Mouse (Mus musculus): Measurements from ENCODE around the gene Gm44596. TPM values are rescaled to one million over a fixed set of nuclear protein-coding genes. Genes with fewer than 3 reads are reported as not detected.

Gm44596 gene
- polyA plus RNA-seq, 1 experiment from 2014 or later, result not detected

GRCm38 (mm10) chr6:128410305-128410704 lies 35.0 kb downstream of the Gm44596 start:
- Histone ChIP-seq H3K4me2 (no peak overlapping the region), H3K4me1 (replicated peaks) (no peaks in the 10 kb centered on the region), H3K9me3 (replicated peaks) (no peaks in the 10 kb centered on the region), H3K27ac (ENCODE audit: poor library complexity, severe bottlenecking) (no peak overlapping the region), H3K4me3 (no peak overlapping the region), H3K36me3 (peaks cover 84% of the 10 kb centered on the region), H3K27me3 (replicated peaks) (no peaks in the 10 kb centered on the region), H3K9ac (no peak overlapping the region)
- ATAC-seq (ENCODE audit: insufficient number of reproducible peaks, low FRiP score), result no peak
- WGBS, result 91% methylated on average over 13 of the region's 13 CpGs

- Histone ChIP-seq H3K9me3 (replicated peaks) (no peaks in the 10 kb centered on the region), H3K27ac (ENCODE audit: poor library complexity, severe bottlenecking) (no peak overlapping the region), H3K36me3 (peaks cover 88% of the 10 kb centered on the region), H3K4me2 (no peak overlapping the region), H3K4me3 (no peak overlapping the region), H3K9ac (no peak overlapping the region), H3K4me1 (replicated peaks) (no peaks in the 10 kb centered on the region), H3K27me3 (replicated peaks) (no peaks in the 10 kb centered on the region)
- no peak for ATAC-seq (ENCODE audit: insufficient number of reproducible peaks, low FRiP score)
- 17% methylated on average over 3 of the region's 3 CpGs for WGBS
Measured at GRCm38 (mm10) chr6:128411115-128411514, 35.8 kb downstream of the Gm44596 start.

- peaks cover 5% of the 10 kb centered on the region for H3K4me1 ChIP-seq (replicated peaks)
- no peaks in the 10 kb centered on the region for H3K9me3 ChIP-seq (replicated peaks)
- WGBS, result 79% methylated on average over 5 of the region's 5 CpGs
- no peak for ATAC-seq (ENCODE audit: insufficient number of reproducible peaks, low FRiP score)
- H3K9ac ChIP-seq, result no peak overlapping the region
- peaks cover 52% of the 10 kb centered on the region for H3K36me3 ChIP-seq
- no peak overlapping the region for H3K4me2 ChIP-seq
- no peak overlapping the region for H3K27ac ChIP-seq (ENCODE audit: poor library complexity, severe bottlenecking)
- H3K27me3 ChIP-seq (replicated peaks), result no peaks in the 10 kb centered on the region
- no peak overlapping the region for H3K4me3 ChIP-seq
Measured at GRCm38 (mm10) chr6:128416169-128416568, 40.9 kb downstream of the Gm44596 start.

GRCm38 (mm10) chr6:128418076-128418475 lies 42.8 kb downstream of the Gm44596 start:
- Histone ChIP-seq H3K9ac (no peak overlapping the region), H3K4me1 (replicated peaks) (peaks cover 11% of the 10 kb centered on the region), H3K9me3 (replicated peaks) (no peaks in the 10 kb centered on the region), H3K27me3 (replicated peaks) (no peaks in the 10 kb centered on the region), H3K27ac (ENCODE audit: poor library complexity, severe bottlenecking) (no peak overlapping the region), H3K36me3 (peaks cover 33% of the 10 kb centered on the region), H3K4me3 (no peak overlapping the region), H3K4me2 (no peak overlapping the region)
- no peak for ATAC-seq (ENCODE audit: insufficient number of reproducible peaks, low FRiP score)
- 76% methylated on average over 1 of the region's 1 CpGs for WGBS

- peaks cover 16% of the 10 kb centered on the region for H3K4me1 ChIP-seq (replicated peaks)
- ATAC-seq (ENCODE audit: insufficient number of reproducible peaks, low FRiP score), result no peak
- 54% methylated on average over 2 of the region's 2 CpGs for WGBS
- no peak overlapping the region for H3K4me3 ChIP-seq
- no peak overlapping the region; the same call in 1 of the 2 replicates for H3K9ac ChIP-seq
- peaks cover 13% of the 10 kb centered on the region for H3K36me3 ChIP-seq
- peak overlapping the region; percentile 18; the same call in 1 of the 2 replicates for H3K27ac ChIP-seq (ENCODE audit: poor library complexity, severe bottlenecking)
- no peaks in the 10 kb centered on the region for H3K9me3 ChIP-seq (replicated peaks)
- H3K27me3 ChIP-seq (replicated peaks), result no peaks in the 10 kb centered on the region
- H3K4me2 ChIP-seq, result no peak overlapping the region
Measured at GRCm38 (mm10) chr6:128421036-128421435, 45.7 kb downstream of the Gm44596 start.

- ATAC-seq (ENCODE audit: insufficient number of reproducible peaks, low FRiP score), result no peak
- H3K4me3 ChIP-seq, result no peak overlapping the region
- WGBS, result 77% methylated on average over 3 of the region's 3 CpGs
- no peaks in the 10 kb centered on the region for H3K27me3 ChIP-seq (replicated peaks)
- peaks cover 12% of the 10 kb centered on the region for H3K36me3 ChIP-seq
- peaks cover 16% of the 10 kb centered on the region for H3K4me1 ChIP-seq (replicated peaks)
- no peaks in the 10 kb centered on the region for H3K9me3 ChIP-seq (replicated peaks)
- no peak overlapping the region; the same call in 1 of the 2 replicates for H3K9ac ChIP-seq
- H3K4me2 ChIP-seq, result no peak overlapping the region
- H3K27ac ChIP-seq (ENCODE audit: poor library complexity, severe bottlenecking), result no peak overlapping the region
Measured at GRCm38 (mm10) chr6:128421480-128421879, 46.2 kb downstream of the Gm44596 start.

GRCm38 (mm10) chr6:128423496-128424268 lies 48.4 kb downstream of the Gm44596 start:
- Histone ChIP-seq H3K27ac (ENCODE audit: poor library complexity, severe bottlenecking) (peak overlapping the region; percentile 92), H3K4me2 (peak overlapping the region; percentile 82), H3K9me3 (replicated peaks) (no peaks in the 10 kb centered on the region), H3K4me1 (replicated peaks) (peaks cover 16% of the 10 kb centered on the region), H3K9ac (peak overlapping the region; percentile 71), H3K4me3 (peak overlapping the region; percentile 69), H3K27me3 (replicated peaks) (no peaks in the 10 kb centered on the region), H3K36me3 (peaks cover 20% of the 10 kb centered on the region)
- WGBS, result 43% methylated on average over 16 of the region's 16 CpGs
- no peak for ATAC-seq (ENCODE audit: insufficient number of reproducible peaks, low FRiP score)

GRCm38 (mm10) chr6:128424269-128425019 lies 49.1 kb downstream of the Gm44596 start, which contains the start of gene Itfg2:
Gene Itfg2 (minus strand): TSS chr6:128424931.
- ATAC-seq (ENCODE audit: insufficient number of reproducible peaks, low FRiP score), result peak; percentile 95
- peak within 1 kb of the TSS; percentile 92 for H3K27ac ChIP-seq (ENCODE audit: poor library complexity, severe bottlenecking)
- no peaks in the 10 kb centered on the region for H3K9me3 ChIP-seq (replicated peaks)
- H3K9ac ChIP-seq, result peak within 1 kb of the TSS; percentile 71
- peaks cover 23% of the 10 kb centered on the region for H3K36me3 ChIP-seq
- peak within 1 kb of the TSS; percentile 82 for H3K4me2 ChIP-seq
- no peaks in the 10 kb centered on the region for H3K27me3 ChIP-seq (replicated peaks)
- H3K4me3 ChIP-seq, result peak within 1 kb of the TSS; percentile 69
- WGBS, result under 1% methylated on average over 42 of the region's 42 CpGs
- H3K4me1 ChIP-seq (replicated peaks), result peaks cover 16% of the 10 kb centered on the region

- Histone ChIP-seq H3K36me3 (peaks cover 22% of the 10 kb centered on the region), H3K9me3 (replicated peaks) (no peaks in the 10 kb centered on the region), H3K4me3 (peak overlapping the region; percentile 69), H3K9ac (peak overlapping the region; percentile 51; the same call in 1 of the 2 replicates), H3K27me3 (replicated peaks) (no peaks in the 10 kb centered on the region), H3K4me1 (replicated peaks) (peaks cover 19% of the 10 kb centered on the region), H3K4me2 (peak overlapping the region; percentile 82), H3K27ac (ENCODE audit: poor library complexity, severe bottlenecking) (peak overlapping the region; percentile 92)
- WGBS, result 19% methylated on average over 9 of the region's 9 CpGs
- ATAC-seq (ENCODE audit: insufficient number of reproducible peaks, low FRiP score), result no peak
Measured at GRCm38 (mm10) chr6:128425046-128425445, 49.7 kb downstream of the Gm44596 start.

- Histone ChIP-seq H3K27me3 (replicated peaks) (no peaks in the 10 kb centered on the region), H3K4me2 (no peak overlapping the region), H3K4me1 (replicated peaks) (peaks cover 10% of the 10 kb centered on the region; the same call in 1 of the 2 replicates), H3K9ac (no peak overlapping the region), H3K27ac (ENCODE audit: poor library complexity, severe bottlenecking) (no peak overlapping the region), H3K9me3 (replicated peaks) (no peaks in the 10 kb centered on the region), H3K4me3 (no peak overlapping the region), H3K36me3 (peaks cover 46% of the 10 kb centered on the region)
- no peak for ATAC-seq (ENCODE audit: insufficient number of reproducible peaks, low FRiP score)
- 89% methylated on average over 5 of the region's 5 CpGs for WGBS
Measured at GRCm38 (mm10) chr6:128427571-128427970, 52.3 kb downstream of the Gm44596 start.

- no peak for ATAC-seq (ENCODE audit: insufficient number of reproducible peaks, low FRiP score)
- 86% methylated on average over 2 of the region's 2 CpGs for WGBS
- Histone ChIP-seq H3K4me1 (replicated peaks) (peaks cover 11% of the 10 kb centered on the region; the same call in 1 of the 2 replicates), H3K4me2 (no peak overlapping the region), H3K4me3 (no peak overlapping the region), H3K27me3 (replicated peaks) (no peaks in the 10 kb centered on the region), H3K9ac (no peak overlapping the region), H3K9me3 (replicated peaks) (no peaks in the 10 kb centered on the region), H3K27ac (ENCODE audit: poor library complexity, severe bottlenecking) (no peak overlapping the region), H3K36me3 (peaks cover 64% of the 10 kb centered on the region)
Measured at GRCm38 (mm10) chr6:128429300-128429699, 54.0 kb downstream of the Gm44596 start.

Data from heart, embryonic 12.5 days (tissue).